Mouse (Mus musculus) megakaryocyte, adult 5-6 weeks (primary cell): ENCODE data around the gene Gm47969. TPM values are rescaled to one million over a fixed set of nuclear protein-coding genes. Genes with fewer than 3 reads are reported as not detected.
"Not testable (repeated sequence)": the region's sequence is repeated elsewhere in the genome, so short reads cannot be mapped to it uniquely, and the experiment has no call there.

Experiments used
- ATAC-seq: 2 replicates; pipeline ENCODE4 v1.8.0; 2016; ENCODE audit warnings: mild to moderate bottlenecking, inconsistent platforms; ENCODE audit not compliant: poor library complexity, severe bottlenecking
- total RNA-seq, 2 experiments: library from RNA; stranded (forward) in 1 of 2; stranded (reverse) in 1 of 2; fragments of 153-499, 151-499 nt in 1 of 2; fragments of 221-1000, 200-1000 nt in 1 of 2; gene quantifications; 2 replicates each; pipeline versions ENCODE4 v1.2.3 to v1.2.4; 2015 to 2017

Gene Gm47969
- total RNA-seq (2015) (not detected in 2 replicates), total RNA-seq (2017) (not detected in 2 replicates)

GRCm38 (mm10) chr1:83044882-83045427, at the start of gene Gm47969:
TSS of gene Gm47969 (plus strand) at chr1:83044932.
- no peak for ATAC-seq

- ATAC-seq, result not testable (repeated sequence)
These were observed 44.4 kb upstream of the Gm47969 start, which contains the start of gene Gm47959 for GRCm38 (mm10) chr1:83000306-83000705. TSS of gene Gm47959 (plus strand) at chr1:83000548.

- ATAC-seq, result no peak
These were observed 38.2 kb upstream of the Gm47969 start for GRCm38 (mm10) chr1:83006218-83007179.

- no peak for ATAC-seq
These were observed 37.3 kb upstream of the Gm47969 start for GRCm38 (mm10) chr1:83007471-83007870.

- ATAC-seq, result no peak
These were observed 30.3 kb upstream of the Gm47969 start for GRCm38 (mm10) chr1:83014477-83014876.

GRCm38 (mm10) chr1:83015329-83015879, 29.3 kb upstream of the Gm47969 start:
- no peak for ATAC-seq

- no peak for ATAC-seq
These were observed 28.2 kb upstream of the Gm47969 start for GRCm38 (mm10) chr1:83016556-83016955.

GRCm38 (mm10) chr1:83031950-83032349, 12.8 kb upstream of the Gm47969 start:
- no peak for ATAC-seq

- no peak for ATAC-seq
These were observed 12.2 kb upstream of the Gm47969 start for GRCm38 (mm10) chr1:83032508-83032907.

- no peak for ATAC-seq
These were observed 10.2 kb upstream of the Gm47969 start for GRCm38 (mm10) chr1:83034509-83034908.

GRCm38 (mm10) chr1:83036892-83037667, 7.7 kb upstream of the Gm47969 start:
- ATAC-seq, result no peak

GRCm38 (mm10) chr1:83038109-83038672, 6.5 kb upstream of the Gm47969 start, which contains the start of gene Slc19a3:
TSS of gene Slc19a3 (minus strand) at chr1:83038448.
- no peak for ATAC-seq

GRCm38 (mm10) chr1:83039080-83039479, 5.7 kb upstream of the Gm47969 start:
- no peak for ATAC-seq

GRCm38 (mm10) chr1:83042380-83042779, 2.4 kb upstream of the Gm47969 start, which contains the start of gene Krtap28-10:
TSS of gene Krtap28-10 (minus strand) at chr1:83042480.
- ATAC-seq, result no peak

- ATAC-seq, result no peak
These were observed 13.7 kb downstream of the Gm47969 start for GRCm38 (mm10) chr1:83058481-83058880.

GRCm38 (mm10) chr1:83059278-83059677, 14.5 kb downstream of the Gm47969 start, which contains the start of gene A030005K14Rik:
TSS of gene A030005K14Rik (minus strand) at chr1:83059378.
- ATAC-seq, result no peak

GRCm38 (mm10) chr1:83060643-83061042, 15.9 kb downstream of the Gm47969 start, which contains the start of gene Krtap28-13:
TSS of gene Krtap28-13 (plus strand) at chr1:83060930.
- no peak for ATAC-seq

- ATAC-seq, result no peak; the same call in 1 of the 2 replicates
These were observed 20.1 kb downstream of the Gm47969 start for GRCm38 (mm10) chr1:83064851-83065250.

- ATAC-seq, result no peak
These were observed 21.8 kb downstream of the Gm47969 start for GRCm38 (mm10) chr1:83066577-83066976.

GRCm38 (mm10) chr1:83067205-83067604, 22.5 kb downstream of the Gm47969 start:
- ATAC-seq, result no peak
